Mouse (Mus musculus) heart, embryonic 12.5 days (tissue): ENCODE measurements around the gene Syne4. TPM values are rescaled to one million over a fixed set of nuclear protein-coding genes. Genes with fewer than 3 reads are reported as not detected.

Experiments
- ATAC-seq: fragments of 200-750 bp; cut with Nextera tagmentation; 2 replicates; pipeline ENCODE4 v1.8.0; 2017; ENCODE audit warnings: moderate TSS enrichment, moderate library complexity; ENCODE audit not compliant: insufficient number of reproducible peaks, low FRiP score
- H3K27ac ChIP-seq: fragments of 300-500 bp; sonication (generic); 2 replicates; pipeline ENCODE4 v1.5.1; 2016; ENCODE audit warnings: mild to moderate bottlenecking, moderate library complexity; ENCODE audit not compliant: poor library complexity, severe bottlenecking
- H3K27me3 ChIP-seq: fragments of 300-500 bp; sonication (generic); replicated peaks from 2 replicates; pipeline ENCODE4 v1.6.1; 2016; ENCODE audit warnings: mild to moderate bottlenecking, moderate library complexity
- H3K36me3 ChIP-seq: fragments of 300-500 bp; sonication (generic); 2 replicates; pipeline ENCODE4 v1.6.1; 2016; ENCODE audit warnings: mild to moderate bottlenecking, moderate library complexity
- H3K4me1 ChIP-seq: fragments of 300-500 bp; sonication (generic); replicated peaks from 2 replicates; pipeline ENCODE4 v1.6.1; 2016; ENCODE audit warnings: mild to moderate bottlenecking
- H3K4me2 ChIP-seq: fragments of 300-500 bp; sonication (generic); 2 replicates; pipeline ENCODE4 v1.6.1; 2016; ENCODE audit warnings: mild to moderate bottlenecking, moderate library complexity
- H3K4me3 ChIP-seq: fragments of 300-500 bp; sonication (generic); 2 replicates; pipeline ENCODE4 v1.5.1; 2016; ENCODE audit warnings: mild to moderate bottlenecking
- H3K9ac ChIP-seq: fragments of 300-500 bp; sonication (generic); 2 replicates; pipeline ENCODE4 v1.6.1; 2016; ENCODE audit warnings: mild to moderate bottlenecking, moderate library complexity
- H3K9me3 ChIP-seq: fragments of 300-500 bp; sonication (generic); replicated peaks from 2 replicates; pipeline ENCODE4 v1.6.1; 2016; ENCODE audit warnings: mild to moderate bottlenecking, moderate library complexity
- WGBS: fragments of 180-500 bp; shearing (Covaris S2); methylation state at CpG from one replicate; pipeline ENCODE4 v1.1.7; 2016; 5-methylcytosine and 5-hydroxymethylcytosine counted together
- polyA plus RNA-seq: library from polyadenylated mRNA; unstranded; fragments of >200 nt; fragmentation: Nextera tagmentation; extraction: Ambion mirVana; gene quantifications from 2 replicates; pipeline ENCODE4 v1.2.1, GENCODE M21; 2016

Syne4 gene
- polyA plus RNA-seq, 1 experiment from 2014 or later, result 19.5 TPM

DNA sequence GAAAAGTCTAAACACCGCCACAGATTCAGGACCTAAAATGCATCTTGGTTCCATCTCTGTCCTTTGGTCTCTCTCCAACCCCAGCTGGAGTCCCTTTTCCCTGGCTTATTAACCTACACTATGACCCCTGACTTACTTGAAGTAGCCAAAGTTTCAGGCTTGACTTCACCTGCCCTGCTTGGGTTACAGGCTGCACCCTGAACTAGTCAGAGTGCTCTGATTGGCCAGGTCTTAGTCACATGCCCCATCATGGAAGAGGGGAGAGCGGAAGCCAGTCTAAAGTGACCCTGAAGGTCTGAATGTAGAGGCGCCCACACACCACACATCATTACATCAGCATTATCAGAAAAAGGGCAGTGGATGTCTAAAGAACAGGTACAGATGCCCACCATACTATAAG, 3.5 kb downstream of the Syne4 start:
- H3K36me3 ChIP-seq, result 0 out of 2 replicates have a peak, but pooled peaks cover 4% of the 10 kb centered on the region
- no peak overlapping the region for H3K9ac ChIP-seq
- peaks cover 26% of the 10 kb centered on the region for H3K4me1 ChIP-seq
- WGBS, result 88% methylated on average over 3 of the region's 3 CpGs
- no peak for ATAC-seq
- no peak overlapping the region for H3K4me2 ChIP-seq
- no peak overlapping the region for H3K27ac ChIP-seq
- no peaks in the 10 kb centered on the region for H3K9me3 ChIP-seq
- 0 out of 2 replicates have a peak, but pooled peaks cover 3% of the 10 kb centered on the region for H3K27me3 ChIP-seq
- H3K4me3 ChIP-seq, result no peak overlapping the region

DNA sequence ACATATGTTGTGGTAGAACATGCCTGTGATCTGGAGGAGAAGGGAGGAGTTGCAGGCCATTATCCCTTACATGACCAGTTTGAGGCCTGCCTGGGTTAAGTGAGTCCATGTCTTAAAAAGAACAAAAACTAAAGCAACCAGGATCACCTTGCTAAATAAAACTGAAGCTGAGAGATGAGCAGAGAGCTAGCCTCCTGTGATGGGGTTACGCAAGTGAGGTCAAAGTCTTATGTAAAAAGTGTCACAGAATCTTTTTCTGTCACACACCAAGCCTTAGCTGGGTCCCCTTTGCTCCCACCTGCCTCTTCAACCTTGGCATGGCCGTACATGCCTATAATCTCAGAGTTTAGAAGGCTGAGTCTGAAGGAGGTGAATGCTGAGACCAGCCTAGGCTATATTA, 6.3 kb downstream of the Syne4 start:
- no peaks in the 10 kb centered on the region for H3K27me3 ChIP-seq
- H3K4me1 ChIP-seq, result peaks cover 16% of the 10 kb centered on the region
- 82% methylated on average over 2 of the region's 2 CpGs for WGBS
- no peak for ATAC-seq
- H3K9me3 ChIP-seq, result peaks cover 8% of the 10 kb centered on the region; the same call in 1 of the 2 replicates
- 0 out of 2 replicates have a peak, but pooled peaks cover 4% of the 10 kb centered on the region for H3K36me3 ChIP-seq
- H3K4me2 ChIP-seq, result peak overlapping the region; percentile 83
- peak overlapping the region; percentile 94 for H3K4me3 ChIP-seq
- H3K9ac ChIP-seq, result no peak overlapping the region
- H3K27ac ChIP-seq, result no peak overlapping the region

- H3K9ac ChIP-seq, result peak within 1 kb of the TSS; percentile 97
- peaks cover 8% of the 10 kb centered on the region; the same call in 1 of the 2 replicates for H3K9me3 ChIP-seq
- peak within 1 kb of the TSS; percentile 93 for H3K27ac ChIP-seq
- peak; percentile 72 for ATAC-seq
- peaks cover 16% of the 10 kb centered on the region for H3K4me1 ChIP-seq
- H3K4me2 ChIP-seq, result peak within 1 kb of the TSS; percentile 83
- peak within 1 kb of the TSS; percentile 94 for H3K4me3 ChIP-seq
- H3K27me3 ChIP-seq, result no peaks in the 10 kb centered on the region
- WGBS, result under 1% methylated on average over 63 of the region's 63 CpGs
- H3K36me3 ChIP-seq, result 0 out of 2 replicates have a peak, but pooled peaks cover 3% of the 10 kb centered on the region
Measured at GRCm38 (mm10) chr7:30321539-30322284, 7.1 kb downstream of the Syne4 start, which contains the start of gene E130208F15Rik. Gene E130208F15Rik, plus strand, starts transcription at chr7:30321740.

DNA sequence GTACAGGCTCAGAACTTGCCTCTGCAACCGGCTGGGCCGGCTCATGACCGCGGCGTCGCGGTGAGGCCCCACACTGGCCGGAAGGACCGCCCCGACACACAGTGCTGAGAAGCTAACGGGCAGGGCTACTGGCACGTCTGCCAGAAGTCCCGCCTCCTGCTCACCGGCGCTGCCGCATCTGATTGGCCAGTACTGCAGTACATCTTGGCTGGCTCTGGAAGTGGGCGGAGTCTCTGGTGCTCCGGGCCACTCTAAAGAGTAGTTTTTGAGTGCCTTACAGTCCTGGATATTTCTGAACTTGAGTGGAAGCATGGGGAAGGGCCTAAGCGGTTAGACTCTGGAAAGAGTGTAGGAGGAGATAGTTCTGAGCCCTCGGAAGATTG, 7.7 kb downstream of the Syne4 start:
- Histone ChIP-seq H3K36me3 (no peaks in the 10 kb centered on the region), H3K4me1 (peaks cover 19% of the 10 kb centered on the region), H3K9me3 (peaks cover 8% of the 10 kb centered on the region; the same call in 1 of the 2 replicates), H3K27ac (peak overlapping the region; percentile 93), H3K9ac (peak overlapping the region; percentile 97), H3K4me3 (peak overlapping the region; percentile 94), H3K4me2 (peak overlapping the region; percentile 83), H3K27me3 (no peaks in the 10 kb centered on the region)
- under 1% methylated on average over 20 of the region's 20 CpGs for WGBS
- peak; percentile 99 for ATAC-seq

DNA sequence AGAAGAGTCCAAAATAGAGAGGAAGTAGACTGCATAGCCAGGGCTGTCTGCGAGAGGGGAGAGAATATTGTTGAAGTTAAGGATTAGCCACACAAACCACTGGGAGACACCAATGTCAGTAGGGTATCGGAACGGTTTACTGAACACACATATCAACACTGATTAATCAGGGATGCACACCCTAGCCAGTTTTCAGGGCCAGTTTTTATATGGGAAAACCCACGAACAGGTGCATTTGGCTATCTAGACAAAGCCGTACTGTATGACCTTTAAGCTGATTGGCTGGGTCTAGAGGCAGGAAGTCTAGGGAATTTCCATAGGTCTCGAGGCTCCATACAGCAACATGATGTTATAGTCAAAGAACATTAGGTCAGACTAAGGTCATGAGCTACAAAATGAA, 8.3 kb downstream of the Syne4 start:
- Histone ChIP-seq H3K4me1 (peaks cover 21% of the 10 kb centered on the region), H3K36me3 (no peaks in the 10 kb centered on the region), H3K4me2 (peak overlapping the region; percentile 83), H3K27ac (peak overlapping the region; percentile 93), H3K27me3 (no peaks in the 10 kb centered on the region), H3K9ac (peak overlapping the region; percentile 63), H3K4me3 (peak overlapping the region; percentile 94), H3K9me3 (peaks cover 8% of the 10 kb centered on the region; the same call in 1 of the 2 replicates)
- ATAC-seq, result no peak
- 27% methylated on average over 6 of the region's 6 CpGs for WGBS

DNA sequence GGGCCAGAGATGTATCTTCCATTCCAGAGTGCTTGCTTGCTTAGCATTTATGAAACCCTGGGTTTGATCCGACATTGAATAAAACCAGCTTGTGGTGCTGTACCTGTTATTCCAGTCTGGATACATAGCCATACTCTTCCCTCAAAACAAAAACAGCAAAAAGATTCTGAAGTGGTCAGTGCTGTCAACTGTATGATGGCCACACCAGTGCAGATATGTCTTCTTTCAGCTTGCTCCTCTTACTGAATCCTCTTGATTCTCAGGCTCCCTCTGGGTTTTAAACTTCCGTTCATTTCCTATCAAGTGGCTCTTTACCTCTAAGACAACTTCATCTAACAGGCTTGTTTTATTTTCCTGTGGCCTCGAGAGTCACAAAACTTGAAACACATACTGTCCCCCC, 9.2 kb downstream of the Syne4 start, which contains the start of gene Sdhaf1:
TSS of gene Sdhaf1 (minus strand) at position 101 of the 400 bp plus-strand sequence.
- Histone ChIP-seq H3K4me3 (peak within 1 kb of the TSS; percentile 94), H3K27me3 (no peaks in the 10 kb centered on the region)
- 72% methylated on average over 3 of the region's 3 CpGs for WGBS

GRCm38 (mm10) chr7:30324300-30324944, 9.8 kb downstream of the Syne4 start:
- WGBS, result 74% methylated on average over 5 of the region's 5 CpGs
- no peak overlapping the region for H3K4me2 ChIP-seq
- H3K4me1 ChIP-seq, result peaks cover 21% of the 10 kb centered on the region
- H3K9ac ChIP-seq, result no peak overlapping the region
- H3K27me3 ChIP-seq, result no peaks in the 10 kb centered on the region
- no peak overlapping the region for H3K4me3 ChIP-seq
- H3K9me3 ChIP-seq, result peaks cover 8% of the 10 kb centered on the region; the same call in 1 of the 2 replicates
- no peaks in the 10 kb centered on the region for H3K36me3 ChIP-seq
- no peak for ATAC-seq
- no peak overlapping the region for H3K27ac ChIP-seq

More for the DNA sequence above, 9.2 kb downstream of the Syne4 start, which contains the start of gene Sdhaf1:
- ATAC-seq, result no peak
- peaks cover 8% of the 10 kb centered on the region; the same call in 1 of the 2 replicates for H3K9me3 ChIP-seq
- H3K4me1 ChIP-seq, result peaks cover 21% of the 10 kb centered on the region
- no peaks in the 10 kb centered on the region for H3K36me3 ChIP-seq
- H3K9ac ChIP-seq, result peak within 1 kb of the TSS; percentile 63
- peak within 1 kb of the TSS; percentile 93 for H3K27ac ChIP-seq
- H3K4me2 ChIP-seq, result peak within 1 kb of the TSS; percentile 83

DNA sequence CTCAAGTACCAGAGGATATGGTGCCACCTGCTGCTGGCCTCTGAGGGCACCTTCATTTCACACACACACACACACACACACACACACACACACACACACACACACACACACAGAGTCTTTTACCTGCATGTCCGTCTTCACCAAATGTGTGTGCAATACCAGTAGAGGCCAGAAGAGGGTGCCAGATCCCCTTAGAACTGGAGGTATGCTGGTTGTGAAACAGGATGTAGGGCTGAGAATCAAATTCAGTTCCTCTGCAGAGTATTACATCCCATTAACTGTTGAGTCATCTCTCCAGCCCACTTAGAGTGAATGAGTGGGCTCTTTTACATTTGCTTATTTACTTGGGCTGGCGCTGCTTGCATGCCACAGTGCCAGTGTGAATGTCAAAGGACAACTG, 10.8 kb downstream of the Syne4 start:
- 48% methylated on average over 2 of the region's 2 CpGs for WGBS
- Histone ChIP-seq H3K4me3 (no peak overlapping the region), H3K9me3 (peaks cover 8% of the 10 kb centered on the region; the same call in 1 of the 2 replicates), H3K9ac (no peak overlapping the region), H3K4me2 (no peak overlapping the region), H3K4me1 (peaks cover 21% of the 10 kb centered on the region), H3K27me3 (no peaks in the 10 kb centered on the region; the same call in 1 of the 2 replicates), H3K36me3 (no peaks in the 10 kb centered on the region), H3K27ac (no peak overlapping the region)
- ATAC-seq, result no peak

- no peak overlapping the region for H3K27ac ChIP-seq
- no peak overlapping the region for H3K4me3 ChIP-seq
- H3K27me3 ChIP-seq, result no peaks in the 10 kb centered on the region; the same call in 1 of the 2 replicates
- peaks cover 8% of the 10 kb centered on the region; the same call in 1 of the 2 replicates for H3K9me3 ChIP-seq
- H3K4me1 ChIP-seq, result peaks cover 13% of the 10 kb centered on the region
- H3K9ac ChIP-seq, result no peak overlapping the region
- no peaks in the 10 kb centered on the region for H3K36me3 ChIP-seq
- ATAC-seq, result no peak
- no peak overlapping the region for H3K4me2 ChIP-seq
Measured at GRCm38 (mm10) chr7:30326427-30326826, 11.8 kb downstream of the Syne4 start.

GRCm38 (mm10) chr7:30327140-30327539, 12.5 kb downstream of the Syne4 start:
- Histone ChIP-seq H3K27me3 (no peaks in the 10 kb centered on the region; the same call in 1 of the 2 replicates), H3K4me1 (peaks cover 19% of the 10 kb centered on the region), H3K4me2 (no peak overlapping the region), H3K36me3 (no peaks in the 10 kb centered on the region), H3K9me3 (peaks cover 8% of the 10 kb centered on the region; the same call in 1 of the 2 replicates), H3K27ac (peak overlapping the region; percentile 75), H3K9ac (no peak overlapping the region), H3K4me3 (no peak overlapping the region)
- ATAC-seq, result no peak
- 49% methylated on average over 15 of the region's 15 CpGs for WGBS

DNA sequence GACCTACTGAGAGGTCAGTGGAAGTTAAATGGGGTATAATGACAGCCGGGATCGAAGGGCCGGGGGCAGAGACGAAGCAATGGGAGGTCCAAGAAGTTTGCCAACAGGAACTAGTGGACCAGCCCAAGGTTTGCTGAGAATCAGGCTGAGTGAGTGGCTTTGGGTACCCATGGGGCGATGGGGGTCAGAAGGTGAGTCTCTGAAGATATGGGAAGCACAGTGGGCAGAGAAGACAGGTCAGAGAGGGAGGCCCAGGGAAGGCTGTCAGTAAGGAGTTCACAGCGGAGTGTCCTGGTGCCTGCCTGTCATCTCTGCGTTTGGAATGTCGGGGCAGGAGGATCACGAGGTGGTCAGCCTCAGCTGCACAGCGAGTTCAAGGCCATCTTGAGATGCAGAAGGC, 13.8 kb downstream of the Syne4 start:
- no peak overlapping the region for H3K4me3 ChIP-seq
- no peaks in the 10 kb centered on the region for H3K36me3 ChIP-seq
- H3K27me3 ChIP-seq, result no peaks in the 10 kb centered on the region; the same call in 1 of the 2 replicates
- WGBS, result 49% methylated on average over 10 of the region's 10 CpGs
- peaks cover 8% of the 10 kb centered on the region; the same call in 1 of the 2 replicates for H3K9me3 ChIP-seq
- H3K9ac ChIP-seq, result no peak overlapping the region
- no peak overlapping the region for H3K4me2 ChIP-seq
- peaks cover 25% of the 10 kb centered on the region for H3K4me1 ChIP-seq
- no peak for ATAC-seq
- 0 out of 2 replicates have a peak overlapping the region, but pooled peaks have one; percentile 2 for H3K27ac ChIP-seq
